In the genomic region with DNA sequence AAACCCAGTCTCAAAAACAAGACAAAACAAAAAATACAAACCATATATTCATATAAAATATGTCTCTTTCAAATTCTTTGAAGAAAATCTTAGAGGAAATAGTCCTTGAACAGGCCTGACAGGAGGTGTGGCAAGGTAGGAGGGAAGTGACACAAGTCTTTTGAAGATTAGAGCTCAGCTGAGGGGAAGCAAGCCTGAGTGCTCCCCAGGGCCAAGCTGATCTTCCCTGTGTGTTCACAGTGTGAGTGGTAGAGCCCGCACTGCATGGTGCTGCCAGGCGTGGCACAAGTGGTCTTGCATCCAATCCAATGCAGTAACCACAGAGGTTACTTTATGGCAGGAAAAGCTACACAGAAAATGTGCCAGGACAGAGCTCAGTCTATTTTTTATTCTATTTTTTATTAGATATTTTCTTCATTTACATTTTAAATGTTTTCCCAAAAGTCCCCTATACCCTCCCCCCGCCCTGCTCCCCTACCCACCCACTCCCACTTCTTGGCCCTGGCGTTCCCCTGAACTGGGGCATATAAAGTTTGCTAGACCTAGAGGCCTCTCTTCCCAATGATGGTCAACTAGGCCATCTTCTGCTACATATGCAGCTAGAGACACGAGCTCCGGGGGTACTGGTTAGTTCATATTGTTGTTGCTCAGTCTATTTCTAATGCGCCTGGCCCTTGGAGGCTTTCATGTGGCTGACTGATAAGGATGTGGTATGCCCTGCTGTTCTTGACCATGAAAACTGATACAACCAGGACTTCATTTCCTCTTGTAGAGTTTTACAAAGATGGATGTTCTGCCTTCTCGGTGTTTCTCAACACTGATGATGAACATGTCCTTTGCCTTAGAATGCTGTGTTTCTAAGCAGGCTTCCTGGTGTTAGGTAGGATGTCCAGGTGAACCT, we compare ENCODE assay signal across 13 mouse cellular contexts. TPM values are rescaled to one million over a fixed set of nuclear protein-coding genes. Genes with fewer than 3 reads are reported as not detected.
DNase-seq lines count a peak whose midpoint lies in the region; ATAC-seq and TF ChIP-seq lines count a peak whose summit lies in the region.
"Had no signal": no experiment of that assay in that cellular context is flagged by ENCODE, and none has a peak within 500 bp of the region (broad histone marks: within the 10 kb centered on the region; RNA-seq: fewer than 3 reads in every experiment).

No protein-coding gene starts in this region.

- no peak for TF ChIP-seq EP300 in stomach, postnatal 0 days (optimal IDR thresholded peaks at IDR 0.05)

- no peak for DNase-seq in stomach, postnatal 0 days (ENCODE audit: low spot score)
- peak; percentile 48 for DNase-seq in liver
- DNase-seq in natural killer cell, adult 2 months (ENCODE audit: low spot score in 2 of 2), result peak; percentile 30 to 70
- DNase-seq in thymus, postnatal 4 days, result peak; percentile 60
- DNase-seq in hindbrain, postnatal 0 days (ENCODE audit: low spot score), result no peak
- no peak for DNase-seq in cerebellum, adult 11-12 months
- no peak for DNase-seq in cerebellum, postnatal 25 days
- DNase-seq: cerebellum, postnatal 14 days; gastrocnemius, postnatal 36 days; left cerebral cortex, postnatal 4 days had no signal

- no peak for TF ChIP-seq CTCF in stomach, postnatal 0 days (IDR thresholded peaks at IDR 0.05; ENCODE audit: low read depth)
- TF ChIP-seq CTCF in hindbrain, postnatal 0 days (IDR thresholded peaks at IDR 0.05; ENCODE audit: low read depth), result no peak

- no peaks in the 10 kb centered on the region for H3K4me1 ChIP-seq in stomach, embryonic 15.5 days
- H3K4me1 ChIP-seq in stomach, postnatal 0 days (replicated peaks; ENCODE audit: control insufficient read depth, insufficient read depth), result no peaks in the 10 kb centered on the region
- no peaks in the 10 kb centered on the region for H3K4me1 ChIP-seq in hindbrain, postnatal 0 days (ENCODE audit: insufficient read depth, low read length)

- 90% methylated on average over 8 of the region's 8 CpGs for WGBS in stomach, embryonic 15.5 days
- WGBS in stomach, postnatal 0 days, result 92% methylated on average over 8 of the region's 8 CpGs
- 96% methylated on average over 8 of the region's 8 CpGs for WGBS in hindbrain, postnatal 0 days

- H3K36me3 ChIP-seq in stomach, embryonic 15.5 days, result peaks cover 5% of the 10 kb centered on the region; the same call in 1 of the 2 replicates
- peaks cover 6% of the 10 kb centered on the region; the same call in 1 of the 2 replicates for H3K36me3 ChIP-seq in stomach, postnatal 0 days (ENCODE audit: control insufficient read depth, insufficient read depth, low read length)
- H3K36me3 ChIP-seq in hindbrain, postnatal 0 days (ENCODE audit: insufficient read depth, low read length), result no peaks in the 10 kb centered on the region
- H3K36me3 ChIP-seq: hindbrain, embryonic 13.5 days had no signal

- no peak overlapping the region for H3K4me2 ChIP-seq in stomach, embryonic 15.5 days
- no peak overlapping the region for H3K4me2 ChIP-seq in stomach, postnatal 0 days (replicated peaks; ENCODE audit: low read depth)
- H3K4me2 ChIP-seq in hindbrain, postnatal 0 days (ENCODE audit: low read depth, low read length), result no peak overlapping the region
- H3K4me2 ChIP-seq: hindbrain, embryonic 13.5 days had no signal

- H3K9ac ChIP-seq in stomach, embryonic 15.5 days, result no peak overlapping the region
- H3K9ac ChIP-seq in stomach, postnatal 0 days (ENCODE audit: low read length), result no peak overlapping the region
- H3K9ac ChIP-seq in hindbrain, postnatal 0 days (replicated peaks; ENCODE audit: low read length), result no peak overlapping the region
- H3K9ac ChIP-seq: hindbrain, embryonic 13.5 days had no signal

- H3K27ac ChIP-seq in stomach, embryonic 15.5 days, result no peak overlapping the region
- H3K27ac ChIP-seq in stomach, postnatal 0 days (replicated peaks), result no peak overlapping the region
- no peak overlapping the region for H3K27ac ChIP-seq in hindbrain, postnatal 0 days
- H3K27ac ChIP-seq: hindbrain, embryonic 13.5 days; macrophage had no signal

- H3K27me3 ChIP-seq in stomach, embryonic 15.5 days (replicated peaks), result no peaks in the 10 kb centered on the region
- H3K27me3 ChIP-seq in stomach, postnatal 0 days (ENCODE audit: control insufficient read depth, insufficient read depth, low read length), result no peaks in the 10 kb centered on the region
- no peaks in the 10 kb centered on the region for H3K27me3 ChIP-seq in hindbrain, postnatal 0 days (ENCODE audit: insufficient read depth, low read length)
- H3K27me3 ChIP-seq: hindbrain, embryonic 13.5 days had no signal

- H3K4me3 ChIP-seq in stomach, embryonic 15.5 days (replicated peaks), result no peak overlapping the region
- H3K4me3 ChIP-seq in stomach, postnatal 0 days (ENCODE audit: low read depth, low read length), result no peak overlapping the region
- no peak overlapping the region for H3K4me3 ChIP-seq in hindbrain, postnatal 0 days (ENCODE audit: low read length)
- H3K4me3 ChIP-seq: hindbrain, embryonic 13.5 days had no signal

- no peaks in the 10 kb centered on the region for H3K9me3 ChIP-seq in stomach, embryonic 15.5 days
- H3K9me3 ChIP-seq in stomach, postnatal 0 days (ENCODE audit: control insufficient read depth, low read length), result no peaks in the 10 kb centered on the region
- H3K9me3 ChIP-seq in hindbrain, postnatal 0 days (ENCODE audit: low read length), result no peaks in the 10 kb centered on the region
- H3K9me3 ChIP-seq: hindbrain, embryonic 13.5 days had no signal

- peak; percentile 64; the same call in 1 of the 2 replicates for ATAC-seq in stomach, embryonic 15.5 days (ENCODE audit: insufficient read depth, low FRiP score, low read depth)
- no peak for ATAC-seq in stomach, postnatal 0 days (ENCODE audit: low FRiP score, low TSS enrichment)
- no peak for ATAC-seq in hindbrain, postnatal 0 days

RNA-seq across cellular contexts. Expression of gene Tmem123, which starts 16.7 kb away (rescaled TPM):
- polyA plus RNA-seq in stomach, embryonic 15.5 days (2015; fragmentation: Nextera tagmentation; extraction: Ambion mirVana), result 114 and 122 TPM in 2 replicates
- 117 and 121 TPM in 2 replicates for polyA plus RNA-seq in stomach, postnatal 0 days (2015; fragmentation: Nextera tagmentation; extraction: Ambion mirVana)
- 20.9 and 24.7 TPM in 2 replicates for total RNA-seq in hindbrain, postnatal 0 days (2014; rRNA removed)
- polyA plus RNA-seq in hindbrain, postnatal 0 days (2015; fragmentation: Nextera tagmentation; extraction: Ambion mirVana), result 18.8 and 18.9 TPM in 2 replicates

RNA-seq across cellular contexts. Expression of gene Birc2, which starts 56.4 kb away (rescaled TPM):
- 34.8 and 35.6 TPM in 2 replicates for polyA plus RNA-seq in stomach, embryonic 15.5 days (2015; fragmentation: Nextera tagmentation; extraction: Ambion mirVana)
- polyA plus RNA-seq in stomach, postnatal 0 days (2015; fragmentation: Nextera tagmentation; extraction: Ambion mirVana), result 17.2 and 20.0 TPM in 2 replicates
- 27.0 and 33.7 TPM in 2 replicates for total RNA-seq in hindbrain, postnatal 0 days (2014; rRNA removed)
- 28.8 and 29.5 TPM in 2 replicates for polyA plus RNA-seq in hindbrain, postnatal 0 days (2015; fragmentation: Nextera tagmentation; extraction: Ambion mirVana)

Comparison
In these comparisons a context has a peak if more than half of its experiments do, and no peak if none do; other contexts are left out.
1. DNase-seq: peak in liver (single experiment), natural killer cell, adult 2 months (2 of 2) and thymus, postnatal 4 days (single experiment); none in stomach, postnatal 0 days (single experiment), hindbrain, postnatal 0 days (single experiment), cerebellum, adult 11-12 months (single experiment) and cerebellum, postnatal 25 days (0 of 2).